Mouse (Mus musculus) T-helper 17 cell (primary cell): ENCODE measurements around the gene Mdm1.

Experiments
- in situ Hi-C, 2 experiments: fragments of 300-600 bp; cut with MboI, MseI; formaldehyde crosslinking; loops; 1 replicate in 1 of 2; 2 replicates in 1 of 2; pipeline ENCODE4 v1.15.1; 2025; ENCODE audit warnings: high pct_unique_total_duplicates in 2 of 2

The Mdm1 gene

DNA sequence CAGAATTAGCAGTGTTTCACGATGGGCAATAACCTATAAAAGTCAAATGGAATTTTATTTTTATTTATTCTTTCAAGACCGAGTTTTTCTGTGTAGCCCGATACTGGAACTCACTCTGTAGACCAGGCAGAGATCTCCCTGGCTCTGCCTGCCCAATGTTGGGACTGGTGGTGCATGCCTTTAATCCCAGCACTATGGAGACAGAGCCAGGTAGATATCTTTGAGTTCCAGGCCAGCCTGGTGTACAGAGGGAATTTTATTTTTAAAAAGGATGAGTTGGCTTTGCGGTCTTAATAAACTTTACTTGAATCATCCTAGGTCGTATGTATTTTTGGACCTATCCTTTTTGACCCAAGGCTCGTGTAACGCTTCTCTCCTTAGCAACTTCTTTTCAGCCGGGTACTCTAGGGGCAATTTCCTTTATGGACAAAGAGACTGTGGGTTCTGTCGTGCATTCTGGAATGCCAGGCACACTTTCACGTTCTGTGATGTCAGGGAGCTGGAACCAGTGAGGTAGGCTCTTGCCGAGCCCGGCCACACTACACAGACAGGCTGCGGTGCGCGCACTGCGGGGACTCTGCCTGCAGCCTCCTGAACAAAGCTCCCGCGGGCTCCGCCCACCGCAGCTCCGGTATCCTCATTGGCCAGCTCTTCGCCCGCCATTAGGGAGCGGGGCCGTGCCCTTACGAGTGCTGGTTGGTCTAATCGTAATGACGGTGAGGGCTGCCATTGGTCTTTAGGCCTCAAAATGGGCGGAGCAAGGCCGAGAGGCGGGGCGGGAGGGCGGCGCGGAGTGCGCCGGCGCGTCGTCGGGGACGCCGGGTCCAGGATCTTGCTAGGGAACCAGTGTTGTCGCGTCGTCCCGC, at the start of gene Mdm1:
TSS of gene Mdm1 (plus strand) at position 794 of the 866 bp plus-strand sequence.
- in situ Hi-C loops: no loop called here

DNA sequence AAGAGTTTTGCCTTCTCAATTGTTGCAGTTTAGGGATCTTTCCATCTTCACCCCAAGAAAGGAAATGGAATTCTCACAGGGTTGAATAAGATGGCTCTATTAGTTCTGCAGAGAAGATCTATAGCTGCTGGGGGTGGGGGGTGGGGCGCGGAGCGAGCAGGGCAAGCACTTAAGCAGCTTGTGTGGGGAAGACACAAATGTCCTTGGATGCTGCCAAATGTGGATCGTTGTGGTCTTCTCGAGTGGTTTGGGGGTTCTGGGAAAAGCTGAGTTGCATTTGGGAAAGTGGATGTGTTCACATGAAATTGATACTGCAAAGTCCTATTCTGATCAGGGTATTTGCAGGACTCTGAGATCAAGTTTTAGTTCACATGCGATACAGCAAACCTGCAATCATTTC, 48.9 kb upstream of the Mdm1 start:
- in situ Hi-C loops: no loop called here

DNA sequence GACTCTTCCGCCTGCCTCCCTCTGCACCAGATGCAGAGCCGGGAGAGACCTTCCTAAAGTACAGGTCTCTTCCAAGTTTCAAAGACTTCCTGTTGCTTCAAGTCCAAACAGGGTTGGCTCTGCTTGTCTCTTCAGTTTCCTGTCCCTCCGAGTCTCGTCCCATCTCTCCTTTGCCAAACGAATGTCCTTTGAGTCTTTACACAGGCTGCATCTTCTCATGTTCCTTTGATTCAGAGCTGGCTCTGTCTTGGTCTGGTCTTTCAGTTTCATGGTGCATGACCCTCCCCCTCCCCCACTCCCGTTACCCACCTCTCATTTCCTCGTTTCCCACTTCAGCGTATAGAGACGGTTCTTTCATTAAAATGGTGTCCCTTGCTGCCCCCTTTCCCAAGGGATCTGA, 47.9 kb upstream of the Mdm1 start:
- in situ Hi-C loops: no loop called here

DNA sequence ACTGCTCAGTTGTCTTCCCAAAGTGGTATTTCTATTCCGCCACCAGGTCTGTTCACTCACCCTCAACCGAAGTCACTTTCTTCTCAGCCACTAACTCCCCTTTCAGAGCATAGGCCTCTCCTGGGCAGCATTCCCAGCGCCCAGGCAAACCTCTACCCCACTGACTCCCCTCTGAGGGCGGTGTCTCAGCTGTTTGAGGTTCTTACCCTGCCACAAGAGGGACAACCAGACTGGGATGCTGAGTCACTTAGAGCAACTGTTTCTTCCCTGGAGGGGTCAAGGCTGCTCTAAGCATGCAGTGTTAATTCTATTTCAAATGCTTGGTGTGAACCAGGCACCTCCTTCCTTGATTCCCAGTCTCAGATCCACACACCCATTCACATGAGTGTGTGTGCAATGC, 46.8 kb upstream of the Mdm1 start:
- in situ Hi-C loops: loop anchor here in 1 of 2 experiments (5.0 kb wide), 1 partner anchor 53 kb away; no protein-coding TSS in a partner anchor

DNA sequence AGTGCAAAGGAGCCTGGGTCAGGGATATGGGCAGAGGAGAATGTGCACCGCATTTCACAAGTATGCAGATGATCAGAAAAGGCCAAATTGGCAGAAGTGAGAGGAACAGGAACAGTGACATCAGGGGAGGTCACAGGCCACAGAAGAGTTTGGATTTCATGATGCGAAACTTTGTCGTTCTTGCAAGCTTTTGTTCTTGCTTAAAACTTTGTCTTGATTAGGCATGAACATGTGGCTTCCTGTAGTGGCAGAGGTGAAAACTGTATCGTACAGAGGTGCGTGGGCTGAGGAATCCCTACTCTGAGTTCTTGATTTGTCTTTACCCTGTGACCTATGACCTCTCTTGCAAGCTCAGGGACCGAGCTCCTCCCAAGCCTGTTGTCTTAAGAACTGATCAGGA, 45.4 kb upstream of the Mdm1 start:
- in situ Hi-C loops: loop anchor here in 1 of 2 experiments (5.0 kb wide), 1 partner anchor 54 kb away; no protein-coding TSS in a partner anchor

DNA sequence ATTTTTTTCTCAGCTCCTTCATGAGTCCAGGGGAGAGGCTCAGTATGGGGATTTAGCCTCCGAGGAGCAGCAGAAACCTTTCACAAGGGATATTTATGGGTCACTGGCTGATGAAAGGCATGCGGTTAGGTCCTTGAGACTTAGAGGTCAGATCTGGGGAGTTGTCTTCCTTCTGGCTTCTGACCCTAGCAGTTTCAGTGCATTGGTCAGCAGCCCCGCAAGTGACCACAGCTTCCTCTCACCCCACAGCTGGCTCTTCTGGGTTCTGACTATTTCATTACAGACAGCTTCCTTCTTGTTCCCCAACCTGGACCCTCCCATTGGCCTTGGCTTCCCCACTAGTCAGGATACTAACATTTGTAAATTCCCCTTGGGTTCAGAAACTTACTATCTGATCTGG, 43.7 kb upstream of the Mdm1 start:
- in situ Hi-C loops: loop anchor here in 1 of 2 experiments (5.0 kb wide), 1 partner anchor 56 kb away; no protein-coding TSS in a partner anchor

DNA sequence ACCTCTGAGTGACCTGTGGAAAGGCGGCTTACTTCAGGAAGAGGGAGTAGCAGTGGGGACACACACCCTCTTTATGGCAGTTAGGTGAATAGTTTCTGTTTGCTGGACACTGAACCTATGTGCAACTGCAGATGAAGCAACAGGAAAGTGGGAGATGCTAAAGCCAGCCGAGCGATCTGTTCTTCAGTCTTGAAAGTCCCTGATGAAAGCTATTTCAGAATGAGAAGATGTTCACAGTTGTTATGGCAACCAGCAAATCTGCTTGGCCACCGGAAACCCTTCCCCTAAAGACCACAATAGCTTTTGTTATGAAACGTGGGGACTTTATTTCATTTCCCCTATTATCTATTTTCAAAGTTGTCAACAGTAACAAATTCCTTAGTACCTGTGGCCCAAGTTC, 41.0 kb upstream of the Mdm1 start:
- in situ Hi-C loops: no loop called here

DNA sequence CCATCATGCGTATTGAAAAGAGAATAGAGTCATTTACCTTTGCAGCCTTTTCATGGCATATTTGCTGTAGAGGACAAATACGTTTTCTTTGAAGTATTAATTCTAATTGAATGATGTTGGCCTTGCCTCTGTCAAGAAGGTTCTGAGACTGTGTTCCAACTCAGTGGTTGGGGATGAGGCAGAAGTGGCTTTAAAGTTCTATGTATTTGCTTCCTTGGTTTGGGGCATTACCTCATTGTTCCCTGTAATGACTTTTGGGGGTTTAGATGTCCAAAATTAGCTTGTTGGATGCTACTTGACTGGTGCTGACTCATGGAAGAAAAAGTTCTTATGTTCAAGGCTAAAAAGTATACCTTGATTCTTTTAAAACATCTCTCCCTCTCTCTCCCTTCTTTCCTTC, 40.6 kb upstream of the Mdm1 start:
- in situ Hi-C loops: no loop called here

DNA sequence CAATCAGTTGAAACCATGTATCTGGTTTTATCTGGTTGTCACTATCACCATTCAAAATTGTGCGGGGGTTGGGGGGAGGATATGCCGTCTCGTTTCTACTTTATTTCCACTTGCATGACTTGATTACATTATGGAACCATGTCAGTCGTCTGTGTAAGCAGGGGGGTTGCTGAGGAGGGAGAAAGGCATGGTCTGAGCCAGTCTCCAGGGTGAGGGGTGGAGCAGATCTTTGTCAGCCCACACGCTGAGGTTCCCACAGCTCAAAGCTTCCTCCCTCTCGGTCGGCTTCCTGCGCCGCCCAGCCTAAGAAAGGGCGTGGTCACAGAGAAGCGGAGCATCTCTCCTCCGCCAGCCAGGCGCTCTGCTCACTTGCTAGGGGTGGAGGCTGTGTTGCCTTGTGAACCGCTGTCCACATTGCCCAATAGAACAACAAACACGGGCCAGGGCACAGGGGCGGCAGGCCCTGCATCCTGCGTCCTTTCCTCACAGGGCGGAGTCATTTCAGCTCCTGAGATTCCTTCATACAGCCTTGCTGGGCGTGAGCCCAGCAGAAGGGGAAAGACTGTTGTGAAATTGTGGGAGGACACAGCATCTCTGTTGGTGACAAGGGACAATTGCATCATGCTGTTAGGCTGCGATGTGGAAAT, 38.5 kb upstream of the Mdm1 start:
- in situ Hi-C loops: no loop called here

DNA sequence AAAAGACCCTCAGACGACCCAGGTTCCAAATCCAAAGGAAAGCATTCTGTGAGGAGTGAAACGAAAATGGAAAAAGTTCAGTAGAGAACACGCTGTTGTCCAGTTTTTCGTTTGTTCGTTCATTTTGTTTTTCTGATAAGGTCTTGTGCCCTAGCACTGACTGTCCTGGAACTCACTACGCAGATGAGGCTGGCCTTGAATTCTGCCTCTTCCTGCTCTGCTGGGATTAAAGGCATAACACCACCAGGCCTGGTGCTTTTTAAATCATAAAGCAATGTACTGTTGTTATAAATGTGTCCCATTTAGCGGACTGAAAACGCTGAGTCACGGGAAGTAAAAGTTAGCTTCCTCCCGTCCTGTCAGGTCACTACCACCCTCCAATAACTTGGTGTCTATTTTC, 37.7 kb upstream of the Mdm1 start:
- in situ Hi-C loops: no loop called here

DNA sequence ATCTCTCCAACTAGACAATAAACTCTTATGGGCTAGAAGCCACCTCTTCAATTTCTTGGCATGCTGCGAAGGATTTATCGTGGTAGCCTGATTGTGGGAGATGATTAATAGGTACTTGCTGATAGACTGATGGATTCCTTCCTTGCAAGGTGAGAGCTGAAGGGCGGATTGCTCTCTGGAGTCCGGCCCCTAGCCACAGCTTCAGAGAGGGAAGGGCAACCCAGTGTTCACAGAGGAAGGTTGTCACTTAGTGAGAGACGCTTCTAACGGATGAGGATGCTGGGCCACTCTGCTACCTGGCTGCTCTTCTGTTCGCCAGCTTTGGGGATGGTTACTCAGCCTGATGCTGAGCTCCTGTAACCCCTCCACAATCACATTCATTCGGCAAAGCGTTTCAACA, 34.6 kb upstream of the Mdm1 start:
- in situ Hi-C loops: no loop called here

DNA sequence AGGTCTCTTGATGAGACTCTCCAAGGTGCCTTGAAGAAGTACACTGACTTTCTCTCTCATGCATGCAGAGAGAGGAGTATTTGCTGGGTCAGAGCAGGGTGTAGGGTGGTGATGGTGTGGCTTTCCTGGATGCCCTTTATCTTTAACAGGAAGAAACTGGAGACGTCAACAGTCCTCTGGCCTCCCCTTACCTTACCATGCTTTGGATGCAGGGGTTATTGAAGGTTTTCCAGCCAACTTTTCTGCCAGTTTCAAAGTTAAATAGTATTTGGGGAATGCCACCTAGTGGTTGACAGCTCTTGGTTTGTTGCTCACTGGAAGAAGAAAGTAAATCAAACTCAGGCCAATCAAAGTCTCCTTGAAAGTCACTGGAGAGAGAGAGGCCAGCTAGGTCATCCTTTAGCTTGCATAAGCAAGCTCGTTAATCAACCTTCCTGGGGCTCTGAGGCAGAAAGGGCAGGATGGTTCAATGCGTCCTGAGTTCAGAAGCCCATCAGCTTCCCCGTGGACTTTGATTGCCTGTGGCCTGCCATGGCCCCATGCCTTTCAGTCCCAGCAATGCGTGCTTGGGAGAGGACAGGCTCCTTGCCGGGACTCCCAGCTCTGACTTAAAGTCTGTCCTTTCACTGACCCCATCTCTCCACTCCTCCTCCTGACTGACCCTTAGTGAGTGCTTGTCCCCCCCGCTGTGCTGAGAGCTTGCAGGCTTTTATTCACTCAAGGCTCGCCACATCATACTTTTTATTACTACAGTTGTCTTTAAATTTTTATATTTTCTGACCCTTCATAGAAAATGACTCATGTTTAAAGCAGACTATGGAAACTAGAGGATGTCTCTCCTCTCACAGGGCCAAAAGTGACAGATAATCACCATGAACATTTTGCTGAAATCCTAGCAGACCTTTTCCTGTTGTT, 31.3 kb upstream of the Mdm1 start:
- in situ Hi-C loops: no loop called here

DNA sequence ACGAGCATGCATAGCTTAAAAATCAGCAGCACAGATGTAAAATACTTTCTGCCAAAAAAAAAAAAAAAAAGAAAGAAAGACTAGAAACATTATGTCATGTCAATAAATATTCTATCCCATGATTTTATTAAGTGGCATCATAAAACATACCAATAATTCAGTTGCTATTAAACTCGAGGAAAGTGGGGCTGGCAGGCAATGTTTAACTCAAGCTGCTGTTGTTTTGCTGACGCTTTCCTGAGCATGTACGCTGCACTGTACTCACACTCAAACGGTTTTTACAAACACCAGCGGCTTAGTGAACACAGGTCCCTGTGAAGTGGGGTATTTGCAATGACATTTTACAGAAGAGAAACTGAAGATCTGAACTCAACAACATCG, 30.7 kb upstream of the Mdm1 start:
- in situ Hi-C loops: no loop called here

DNA sequence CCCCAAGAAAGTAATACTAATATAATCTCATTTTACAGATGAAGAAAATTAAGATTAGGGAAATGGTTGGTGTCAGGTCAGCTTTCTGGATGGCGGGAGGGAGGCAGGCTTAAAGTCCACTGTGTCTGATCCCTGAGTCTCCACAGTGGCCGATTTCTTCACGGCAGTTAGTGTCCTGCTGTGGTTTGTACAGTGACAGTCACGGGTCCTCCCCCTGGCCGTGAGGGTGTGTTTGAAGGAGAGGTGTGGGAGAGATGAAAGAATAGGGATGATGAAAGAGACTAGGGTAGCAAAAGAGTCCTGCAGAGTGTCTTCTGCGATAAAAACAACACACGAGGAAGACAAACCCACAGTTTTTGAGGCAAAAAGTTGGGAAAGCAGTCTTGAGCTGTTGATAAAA, 30.0 kb upstream of the Mdm1 start:
- in situ Hi-C loops: no loop called here

DNA sequence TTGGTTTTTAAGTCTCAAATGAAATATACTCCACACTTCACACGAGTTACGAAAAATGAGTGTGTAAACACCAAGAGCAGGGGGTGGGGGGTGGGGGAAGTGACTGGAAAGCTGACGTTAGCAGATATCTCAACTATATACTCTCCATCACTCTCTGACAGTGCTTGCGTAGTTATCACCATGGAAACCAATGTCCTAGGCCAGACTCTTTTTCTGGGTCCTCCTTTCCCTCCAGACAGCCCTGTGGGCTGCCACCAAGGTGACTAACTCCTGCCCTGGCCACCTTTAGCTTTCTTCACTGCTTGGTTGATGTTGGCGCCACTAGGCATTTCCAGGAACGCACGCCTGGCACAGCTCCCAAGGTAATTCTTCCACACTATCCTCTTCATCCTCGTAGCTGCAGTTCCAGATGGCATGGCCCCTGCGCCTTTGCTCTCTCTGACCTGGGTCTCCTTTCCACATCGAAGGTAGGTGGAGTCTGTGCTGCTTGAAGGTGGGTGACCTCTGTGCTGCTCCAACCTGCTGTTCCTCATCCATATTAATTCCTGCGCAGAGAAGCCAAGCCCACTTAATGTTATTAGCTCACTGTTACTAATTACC, 29.2 kb upstream of the Mdm1 start:
- in situ Hi-C loops: no loop called here

DNA sequence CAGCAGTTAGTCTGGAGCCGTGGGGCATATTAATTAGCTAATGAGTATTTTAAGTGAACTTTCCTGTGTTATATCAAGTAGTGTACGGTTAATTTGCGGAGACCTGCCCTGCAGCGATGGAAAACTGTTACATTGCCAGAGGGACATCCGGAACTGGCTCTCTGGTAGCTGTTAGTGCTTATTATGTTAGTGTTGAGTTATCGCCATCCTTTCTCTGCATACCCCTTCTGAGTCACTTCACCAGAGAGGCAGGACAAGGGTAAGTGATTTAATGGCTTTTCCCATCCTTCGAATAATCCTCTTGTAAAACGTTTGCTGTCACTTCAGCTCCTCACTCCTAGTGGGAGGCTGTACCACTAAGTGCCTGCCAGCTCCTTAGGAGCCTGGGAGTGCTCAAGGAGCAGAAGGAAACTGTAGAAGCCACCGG, 28.3 kb upstream of the Mdm1 start:
- in situ Hi-C loops: no loop called here

DNA sequence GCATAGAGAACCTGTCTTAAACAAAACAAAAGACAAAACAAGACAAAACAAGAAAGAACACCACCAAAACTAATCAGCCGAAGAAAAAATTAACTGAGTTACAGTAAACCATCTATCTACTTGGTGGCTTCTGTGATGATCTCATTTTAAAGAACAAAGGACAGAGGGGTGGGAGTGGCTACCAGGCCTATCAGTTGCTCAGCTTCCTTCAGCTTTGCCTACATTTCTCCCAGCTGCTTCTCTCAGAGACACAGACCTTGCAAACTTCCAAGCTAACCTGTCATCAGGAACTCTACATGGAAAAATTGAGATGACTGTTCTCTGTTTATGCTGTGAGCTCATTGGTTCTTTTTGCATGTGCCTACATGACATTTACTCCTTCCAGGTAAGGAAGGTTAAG, 27.3 kb upstream of the Mdm1 start:
- in situ Hi-C loops: no loop called here

DNA sequence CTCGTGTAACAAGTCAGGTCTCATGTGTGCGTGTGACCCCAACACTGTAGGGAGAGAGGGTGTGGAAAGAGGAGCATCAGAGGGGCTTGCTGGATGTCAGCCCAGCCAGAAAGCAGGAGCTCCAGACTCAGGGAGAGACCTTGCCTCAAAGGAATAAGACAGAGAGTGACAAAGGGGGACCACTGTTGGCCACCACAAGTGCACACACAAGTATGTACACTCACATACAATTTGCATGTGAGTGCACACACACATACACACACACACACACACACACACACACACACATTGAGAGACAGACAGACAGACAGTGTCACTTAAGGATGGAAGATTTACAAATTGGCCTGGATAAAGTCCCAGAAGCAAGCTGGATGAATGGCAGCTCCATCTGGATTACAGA, 25.2 kb upstream of the Mdm1 start:
- in situ Hi-C loops: loop anchor here in 1 of 2 experiments (5.0 kb wide), 1 partner anchor 314 kb away; no protein-coding TSS in a partner anchor

DNA sequence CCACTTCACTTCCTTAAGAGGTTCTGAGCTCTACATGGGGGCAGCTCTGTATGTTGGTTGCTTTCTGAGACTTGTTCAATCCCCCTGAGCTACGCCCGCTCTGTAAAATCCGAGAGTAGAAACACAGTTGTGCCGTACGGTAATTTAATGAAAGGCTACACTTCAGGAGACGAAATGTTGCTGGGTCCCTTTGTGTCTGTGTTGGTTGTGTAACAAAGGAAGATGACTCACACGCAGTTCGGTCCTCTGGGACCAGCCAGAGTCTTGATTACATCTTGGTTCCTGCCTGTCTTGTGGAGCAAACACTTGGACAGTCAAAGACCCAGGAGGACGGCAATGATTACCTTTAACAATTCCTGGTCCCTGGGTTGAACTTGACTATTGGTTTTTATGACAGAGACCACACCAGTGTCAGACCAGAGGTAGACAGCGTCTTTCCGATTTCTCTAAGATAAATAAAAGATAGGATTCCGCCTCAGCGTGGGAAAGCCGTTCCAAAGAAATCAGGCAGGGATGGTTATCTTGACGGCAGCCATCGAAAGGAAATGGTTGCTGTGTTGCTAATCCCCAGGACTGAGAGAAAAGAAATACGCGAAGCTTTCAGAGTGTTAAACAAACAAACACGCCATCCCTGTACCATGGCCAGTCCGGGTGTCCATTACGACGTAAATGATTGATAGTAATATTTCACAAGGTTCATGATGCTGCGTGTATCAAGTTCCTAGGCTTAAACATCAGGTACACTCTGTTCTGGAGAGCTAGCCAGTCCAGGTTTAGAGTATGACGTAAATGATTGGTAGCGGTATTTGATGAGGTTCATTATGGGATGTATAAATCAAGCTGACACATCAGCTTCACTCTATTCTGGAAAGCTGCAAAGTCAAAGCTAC, 20.3 kb upstream of the Mdm1 start:
- in situ Hi-C loops: no loop called here

DNA sequence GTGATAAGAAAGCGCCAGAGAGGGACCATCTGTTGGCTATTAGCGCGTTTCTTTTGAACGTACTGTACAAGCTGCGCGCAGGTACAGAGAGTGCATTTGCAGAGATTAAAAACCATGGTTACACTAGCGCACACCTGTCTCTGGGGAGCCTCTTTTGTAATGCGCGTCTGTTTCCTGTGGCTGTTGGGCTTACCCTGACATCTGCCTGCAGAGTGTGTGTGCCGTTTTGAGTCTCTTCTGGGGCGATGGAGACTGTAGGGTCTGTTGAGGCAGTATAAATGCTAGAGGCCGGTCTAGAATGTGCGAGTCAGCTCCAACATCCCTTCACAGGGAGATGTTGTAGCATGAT, 19.7 kb upstream of the Mdm1 start:
- in situ Hi-C loops: no loop called here
